In the genomic region with DNA sequence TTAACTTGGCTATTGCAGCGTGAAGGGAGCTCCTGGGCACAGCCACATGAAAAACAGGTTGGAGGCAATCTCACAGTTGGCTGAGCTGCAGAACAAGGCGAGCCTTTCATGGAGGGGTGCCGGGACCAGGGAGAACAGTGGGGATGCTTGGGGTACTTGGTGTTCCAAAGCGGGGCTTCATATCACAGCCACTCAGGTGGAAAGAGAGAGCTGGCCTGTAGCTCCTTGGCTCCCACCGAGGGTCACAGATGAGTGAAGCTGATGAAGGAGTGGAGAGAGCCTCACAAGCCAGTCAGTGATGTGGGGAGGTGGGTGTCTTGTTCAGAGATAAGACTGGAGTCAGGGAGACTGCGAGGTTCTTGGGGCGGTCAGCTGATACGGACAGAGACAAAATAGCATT, we compare ENCODE assay signal across 22 mouse cellular contexts.
A peak's percentile ranks its signal among the peaks of the same experiment; 100 is the strongest.
DNase-seq lines count a peak whose midpoint lies in the region; ATAC-seq lines count a peak whose summit lies in the region.
"Had no signal": no experiment of that assay in that cellular context is flagged by ENCODE, and none has a peak within 500 bp of the region (broad histone marks: within the 10 kb centered on the region; RNA-seq: fewer than 3 reads in every experiment).

No protein-coding gene starts in this region.

- WGBS in kidney, embryonic 16.5 days: 42% methylated on average over 8 of the region's 8 CpGs
- 82% methylated on average over 8 of the region's 8 CpGs for WGBS in midbrain, embryonic 11.5 days
- 76% methylated on average over 8 of the region's 8 CpGs for WGBS in midbrain, embryonic 13.5 days

- H3K4me3 ChIP-seq in kidney, embryonic 16.5 days (ENCODE audit: low read length): no peak overlapping the region
- H3K4me3 ChIP-seq in midbrain, embryonic 11.5 days (ENCODE audit: low read depth, low read length): no peak overlapping the region
- H3K4me3 ChIP-seq in midbrain, embryonic 13.5 days (replicated peaks): no peak overlapping the region
- H3K4me3 ChIP-seq: embryonic facial prominence, embryonic 12.5 days; erythroblast, embryonic 14.5 days; forebrain, embryonic 12.5 days; forebrain, embryonic 15.5 days; hindbrain, embryonic 12.5 days; hindbrain, embryonic 15.5 days had no signal

- peak; percentile 81 for DNase-seq in heart, adult 11 months
- no peak for DNase-seq in heart, adult 18-20 months
- no peak for DNase-seq in kidney, adult 8-10 months
- DNase-seq in midbrain, embryonic 11.5 days (ENCODE audit: low spot score, missing footprints): peak; percentile 37
- DNase-seq: adrenal gland, postnatal 10 days; adrenal gland, postnatal 36 days; B cell, adult 2 months; cerebellum, adult 18-20 months; cerebellum, adult 9-10 months; cerebellum, postnatal 14 days; gastrocnemius, postnatal 25 days had no signal

- peaks cover 20% of the 10 kb centered on the region for H3K4me1 ChIP-seq in kidney, embryonic 16.5 days (ENCODE audit: insufficient read depth, low read length)
- H3K4me1 ChIP-seq in midbrain, embryonic 11.5 days (ENCODE audit: control insufficient read depth, insufficient read depth, low read length): no peaks in the 10 kb centered on the region
- H3K4me1 ChIP-seq in midbrain, embryonic 13.5 days (replicated peaks): 0 out of 2 replicates have a peak, but pooled peaks cover 3% of the 10 kb centered on the region
- H3K4me1 ChIP-seq: embryonic facial prominence, embryonic 12.5 days; forebrain, embryonic 15.5 days; hindbrain, embryonic 15.5 days had no signal

- ATAC-seq in kidney, embryonic 16.5 days (ENCODE audit: low FRiP score, low TSS enrichment): peak; percentile 90
- no peak for ATAC-seq in midbrain, embryonic 11.5 days (ENCODE audit: low FRiP score)
- ATAC-seq in midbrain, embryonic 13.5 days: no peak
- ATAC-seq: forebrain, embryonic 15.5 days; Patski had no signal

- no peak overlapping the region for H3K9ac ChIP-seq in kidney, embryonic 16.5 days (replicated peaks; ENCODE audit: low read length)
- no peak overlapping the region for H3K9ac ChIP-seq in midbrain, embryonic 11.5 days (ENCODE audit: low read length)
- no peak overlapping the region for H3K9ac ChIP-seq in midbrain, embryonic 13.5 days (replicated peaks)
- H3K9ac ChIP-seq: embryonic facial prominence, embryonic 12.5 days; forebrain, embryonic 12.5 days; forebrain, embryonic 15.5 days; hindbrain, embryonic 12.5 days; hindbrain, embryonic 15.5 days had no signal

- no peaks in the 10 kb centered on the region for H3K36me3 ChIP-seq in kidney, embryonic 16.5 days (ENCODE audit: insufficient read depth, low read length)
- no peaks in the 10 kb centered on the region for H3K36me3 ChIP-seq in midbrain, embryonic 11.5 days (ENCODE audit: control insufficient read depth, insufficient read depth, low read length)
- no peaks in the 10 kb centered on the region for H3K36me3 ChIP-seq in midbrain, embryonic 13.5 days
- H3K36me3 ChIP-seq: embryonic facial prominence, embryonic 12.5 days; forebrain, embryonic 12.5 days; forebrain, embryonic 15.5 days; G1E; hindbrain, embryonic 12.5 days; hindbrain, embryonic 15.5 days had no signal

- no peaks in the 10 kb centered on the region for H3K27me3 ChIP-seq in kidney, embryonic 16.5 days (ENCODE audit: insufficient read depth, low read length)
- no peaks in the 10 kb centered on the region for H3K27me3 ChIP-seq in midbrain, embryonic 11.5 days (ENCODE audit: control insufficient read depth, insufficient read depth, low read length)
- H3K27me3 ChIP-seq in midbrain, embryonic 13.5 days: no peaks in the 10 kb centered on the region
- H3K27me3 ChIP-seq: embryonic facial prominence, embryonic 12.5 days; hindbrain, embryonic 12.5 days; hindbrain, embryonic 15.5 days; Patski had no signal

- H3K9me3 ChIP-seq in kidney, embryonic 16.5 days (ENCODE audit: low read length): no peaks in the 10 kb centered on the region
- H3K9me3 ChIP-seq in midbrain, embryonic 11.5 days (ENCODE audit: control insufficient read depth, low read length): no peaks in the 10 kb centered on the region
- H3K9me3 ChIP-seq in midbrain, embryonic 13.5 days: no peaks in the 10 kb centered on the region
- H3K9me3 ChIP-seq: embryonic facial prominence, embryonic 12.5 days; forebrain, embryonic 12.5 days; forebrain, embryonic 15.5 days; hindbrain, embryonic 12.5 days; hindbrain, embryonic 15.5 days had no signal

- peak overlapping the region; percentile 85 for H3K27ac ChIP-seq in kidney, embryonic 16.5 days (ENCODE audit: low read length)
- no peak overlapping the region for H3K27ac ChIP-seq in midbrain, embryonic 11.5 days (ENCODE audit: low read depth, low read length)
- H3K27ac ChIP-seq in midbrain, embryonic 13.5 days: no peak overlapping the region
- H3K27ac ChIP-seq: embryonic facial prominence, embryonic 12.5 days; forebrain, embryonic 12.5 days; forebrain, embryonic 15.5 days; hindbrain, embryonic 12.5 days; hindbrain, embryonic 15.5 days had no signal

- no peak overlapping the region for H3K4me2 ChIP-seq in kidney, embryonic 16.5 days (replicated peaks; ENCODE audit: low read depth, low read length)
- H3K4me2 ChIP-seq in midbrain, embryonic 11.5 days: no peak overlapping the region
- H3K4me2 ChIP-seq in midbrain, embryonic 13.5 days (replicated peaks): no peak overlapping the region
- H3K4me2 ChIP-seq: embryonic facial prominence, embryonic 12.5 days; forebrain, embryonic 12.5 days; forebrain, embryonic 15.5 days; heart, embryonic 11.5 days; hindbrain, embryonic 12.5 days; hindbrain, embryonic 15.5 days had no signal

Comparison
In these comparisons a context has a peak if more than half of its experiments do, and no peak if none do; other contexts are left out.
1. DNase-seq: peak in heart, adult 11 months (single experiment) and midbrain, embryonic 11.5 days (single experiment); none in heart, adult 18-20 months (0 of 2) and kidney, adult 8-10 months (0 of 2).